Mouse (Mus musculus): ENCODE measurements around the gene Elp4. TPM values are rescaled to one million over a fixed set of nuclear protein-coding genes. Genes with fewer than 3 reads are reported as not detected.
A peak's percentile ranks its signal among the peaks of the same experiment; 100 is the strongest.

The Elp4 gene
- 14.9 and 21.5 TPM in 2 replicates for total RNA-seq (2017)

GRCm38 (mm10) chr2:105903896-105904756, at the start of gene Elp4, which contains the start of gene Immp1l:
Gene Elp4, minus strand, starts transcription at chr2:105904564.
Gene Immp1l, plus strand, starts transcription at chr2:105904638.
- ATAC-seq (replicated peaks; ENCODE audit: low read depth, poor library complexity, severe bottlenecking), result peak; percentile 99

DNA sequence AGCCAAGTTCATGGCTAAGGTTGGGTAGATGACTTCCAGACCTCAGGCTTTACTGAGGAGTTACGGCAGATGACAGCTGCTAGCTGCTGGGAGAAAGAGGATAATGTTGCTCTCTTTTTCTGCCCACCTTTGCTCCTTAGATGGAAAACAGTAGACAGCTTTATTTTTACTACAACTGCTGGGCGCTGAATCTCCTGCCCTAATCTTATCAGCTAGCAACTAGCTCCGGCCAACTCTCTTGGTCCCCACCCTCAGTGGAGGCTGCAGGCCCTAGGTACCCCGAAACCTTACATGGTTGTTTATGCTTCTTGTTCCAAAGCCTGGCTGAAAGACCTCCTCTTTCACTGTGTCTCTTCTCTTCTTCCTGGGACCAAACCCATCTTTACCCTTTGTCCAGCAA, 49.5 kb upstream of the Elp4 start:
- no peak for ATAC-seq (replicated peaks; ENCODE audit: low read depth, poor library complexity, severe bottlenecking)

DNA sequence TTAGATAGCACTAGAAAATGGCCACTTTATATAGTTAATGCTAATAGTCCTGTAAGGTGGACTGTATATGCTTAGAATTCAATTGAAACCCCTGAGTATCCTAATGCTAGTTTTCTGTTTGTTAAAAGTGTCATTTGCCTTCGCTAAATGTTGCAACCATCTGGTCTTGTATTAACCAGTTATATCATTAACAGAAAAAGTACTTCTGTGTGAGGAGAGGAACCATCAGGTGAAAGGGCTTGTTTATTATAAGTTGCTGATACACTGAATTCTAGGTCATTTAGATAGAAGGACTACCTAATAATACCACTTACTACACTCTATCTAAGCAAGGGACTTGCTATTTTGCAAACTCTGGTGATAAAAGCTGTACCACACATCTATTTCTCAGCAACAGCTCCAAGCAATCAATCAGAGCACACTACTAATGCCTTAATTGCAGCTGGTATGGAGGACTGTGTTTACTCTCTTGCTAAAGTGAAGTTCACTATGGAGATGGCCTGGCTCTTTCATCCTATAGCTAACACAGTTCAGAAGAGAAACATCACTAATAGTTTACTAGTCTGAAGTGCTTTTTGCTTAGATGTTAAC, 47.1 kb upstream of the Elp4 start:
- no peak for ATAC-seq (replicated peaks; ENCODE audit: low read depth, poor library complexity, severe bottlenecking)

GRCm38 (mm10) chr2:105950131-105950530, 45.8 kb upstream of the Elp4 start:
- no peak for ATAC-seq (replicated peaks; ENCODE audit: low read depth, poor library complexity, severe bottlenecking)

- ATAC-seq (replicated peaks; ENCODE audit: low read depth, poor library complexity, severe bottlenecking), result no peak
Measured at GRCm38 (mm10) chr2:105917623-105918346, 13.4 kb upstream of the Elp4 start.

DNA sequence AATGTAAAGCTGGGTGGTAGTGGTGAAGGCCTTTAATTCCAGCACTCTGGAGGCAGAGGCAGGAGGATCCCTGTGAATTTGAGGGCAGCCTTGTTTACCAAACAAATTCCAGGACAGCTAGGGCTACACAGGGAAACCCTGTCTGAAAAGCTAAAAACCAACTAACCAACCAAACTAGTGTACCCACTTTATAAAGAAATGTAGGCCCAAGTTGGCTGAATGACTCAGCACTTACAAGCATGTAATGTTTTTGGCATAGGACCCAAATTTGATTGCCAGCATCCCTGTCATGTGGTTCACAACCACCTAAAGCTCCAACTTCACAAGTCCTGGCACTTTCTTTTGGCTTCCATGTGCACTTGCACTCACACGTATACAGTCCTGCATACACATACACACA, 12.3 kb upstream of the Elp4 start:
- ATAC-seq (replicated peaks; ENCODE audit: low read depth, poor library complexity, severe bottlenecking), result no peak

- no peak for ATAC-seq (replicated peaks; ENCODE audit: low read depth, poor library complexity, severe bottlenecking)
Measured at GRCm38 (mm10) chr2:105913655-105914366, 9.4 kb upstream of the Elp4 start.

GRCm38 (mm10) chr2:105910611-105911010, 6.2 kb upstream of the Elp4 start:
- ATAC-seq (replicated peaks; ENCODE audit: low read depth, poor library complexity, severe bottlenecking), result no peak

- no peak for ATAC-seq (replicated peaks; ENCODE audit: low read depth, poor library complexity, severe bottlenecking)
Measured at GRCm38 (mm10) chr2:105908351-105908750, 4.0 kb upstream of the Elp4 start.

GRCm38 (mm10) chr2:105904757-105905146, 388 bp upstream of the Elp4 start:
- peak; percentile 45 for ATAC-seq (replicated peaks; ENCODE audit: low read depth, poor library complexity, severe bottlenecking)

- no peak for ATAC-seq (replicated peaks; ENCODE audit: low read depth, poor library complexity, severe bottlenecking)
Measured at GRCm38 (mm10) chr2:105890816-105891215, 13.5 kb downstream of the Elp4 start.

DNA sequence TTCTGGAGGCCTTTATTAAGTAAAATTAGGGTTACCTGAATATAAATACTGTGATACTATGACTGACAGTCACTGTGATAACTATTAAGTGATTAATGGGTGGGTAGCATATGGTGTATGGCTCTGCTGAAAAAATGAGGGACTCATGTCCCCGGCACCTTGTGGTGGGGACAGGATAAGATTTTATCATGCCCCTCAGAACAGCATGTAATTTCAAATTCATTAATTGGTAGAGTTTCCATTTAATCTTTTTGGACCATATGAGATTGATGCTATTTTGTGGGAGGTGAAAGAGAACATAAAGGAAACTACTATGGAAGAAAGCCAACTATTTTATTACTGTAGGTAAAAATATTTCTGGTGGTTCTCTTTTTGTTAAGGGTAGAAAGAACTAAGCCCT, 31.0 kb downstream of the Elp4 start:
- no peak for ATAC-seq (replicated peaks; ENCODE audit: low read depth, poor library complexity, severe bottlenecking)

- no peak for ATAC-seq (replicated peaks; ENCODE audit: low read depth, poor library complexity, severe bottlenecking)
Measured at GRCm38 (mm10) chr2:105854740-105855139, 49.6 kb downstream of the Elp4 start.

DNA sequence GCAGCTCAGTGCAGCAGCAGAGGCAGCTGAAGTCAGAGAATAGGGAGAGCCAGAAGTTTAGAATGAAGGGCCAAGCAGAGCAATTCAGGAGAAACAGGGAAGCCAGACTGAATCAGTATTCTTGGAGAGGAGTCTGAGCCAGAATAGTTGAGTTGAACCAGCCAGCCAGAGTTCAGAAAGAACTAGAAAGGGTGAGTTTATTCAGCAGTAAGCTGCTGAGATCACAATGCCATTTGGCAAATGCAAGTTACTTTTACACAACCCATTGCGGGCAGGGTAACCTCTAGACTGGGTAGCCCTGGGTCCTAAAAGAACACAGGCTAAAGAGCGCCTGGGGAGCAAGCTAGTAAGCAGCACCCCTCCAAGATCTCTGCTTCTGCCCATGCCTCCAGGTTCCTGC, 51.4 kb downstream of the Elp4 start:
- no peak for ATAC-seq (replicated peaks; ENCODE audit: low read depth, poor library complexity, severe bottlenecking)

GRCm38 (mm10) chr2:105851714-105852293, 52.6 kb downstream of the Elp4 start:
- ATAC-seq (replicated peaks; ENCODE audit: low read depth, poor library complexity, severe bottlenecking), result no peak

GRCm38 (mm10) chr2:105843151-105843550, 61.2 kb downstream of the Elp4 start:
- ATAC-seq (replicated peaks; ENCODE audit: low read depth, poor library complexity, severe bottlenecking), result no peak

DNA sequence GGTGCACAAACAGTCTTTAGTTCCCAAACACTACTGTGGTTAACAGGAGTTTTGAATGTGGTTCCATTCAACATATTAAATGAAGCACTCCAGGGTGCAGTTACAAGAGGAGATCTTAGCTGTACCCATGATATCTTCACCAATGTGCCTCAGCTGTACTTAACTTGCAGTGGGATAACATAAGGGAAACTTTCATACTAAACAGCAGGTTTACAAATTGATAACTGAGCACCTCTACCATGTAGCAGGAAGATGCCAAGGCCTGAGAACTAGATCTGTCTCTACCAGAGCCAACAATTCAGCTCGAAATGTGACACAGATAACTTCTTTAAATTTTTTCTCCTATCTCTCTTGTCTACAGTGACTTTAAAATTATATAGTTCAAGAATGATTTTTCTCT, 86.4 kb downstream of the Elp4 start:
- ATAC-seq (replicated peaks; ENCODE audit: low read depth, poor library complexity, severe bottlenecking), result no peak

- ATAC-seq (replicated peaks; ENCODE audit: low read depth, poor library complexity, severe bottlenecking), result no peak
Measured at GRCm38 (mm10) chr2:105815170-105815569, 89.2 kb downstream of the Elp4 start.

GRCm38 (mm10) chr2:105813041-105813440, 91.3 kb downstream of the Elp4 start:
- no peak for ATAC-seq (replicated peaks; ENCODE audit: low read depth, poor library complexity, severe bottlenecking)

DNA sequence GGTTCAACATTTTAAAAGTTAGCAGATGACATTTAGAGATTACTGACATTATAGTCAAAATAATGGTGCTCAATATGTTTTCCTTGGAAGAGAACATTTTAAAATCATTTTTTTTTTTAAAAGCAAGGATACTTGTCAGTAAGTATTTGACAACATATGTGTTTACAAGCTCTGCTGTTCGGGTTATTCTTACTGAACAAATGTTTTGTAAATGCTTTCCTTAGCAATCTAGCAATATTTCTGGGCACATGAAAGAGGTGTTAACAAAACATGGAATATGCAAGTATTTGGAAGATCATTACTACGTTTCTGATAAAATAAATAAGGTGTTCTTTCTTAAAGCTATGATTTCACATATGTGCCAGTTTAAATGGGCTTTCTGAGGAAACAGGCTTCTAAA, 94.1 kb downstream of the Elp4 start:
- ATAC-seq (replicated peaks; ENCODE audit: low read depth, poor library complexity, severe bottlenecking), result no peak
